Mouse (Mus musculus): ENCODE measurements around the gene Mypop. TPM values are rescaled to one million over a fixed set of nuclear protein-coding genes. Genes with fewer than 3 reads are reported as not detected.

Gene Mypop
- 1 to 10 TPM; 3.6 to 4.3 (median 4.3) TPM for total RNA-seq (2022)

DNA sequence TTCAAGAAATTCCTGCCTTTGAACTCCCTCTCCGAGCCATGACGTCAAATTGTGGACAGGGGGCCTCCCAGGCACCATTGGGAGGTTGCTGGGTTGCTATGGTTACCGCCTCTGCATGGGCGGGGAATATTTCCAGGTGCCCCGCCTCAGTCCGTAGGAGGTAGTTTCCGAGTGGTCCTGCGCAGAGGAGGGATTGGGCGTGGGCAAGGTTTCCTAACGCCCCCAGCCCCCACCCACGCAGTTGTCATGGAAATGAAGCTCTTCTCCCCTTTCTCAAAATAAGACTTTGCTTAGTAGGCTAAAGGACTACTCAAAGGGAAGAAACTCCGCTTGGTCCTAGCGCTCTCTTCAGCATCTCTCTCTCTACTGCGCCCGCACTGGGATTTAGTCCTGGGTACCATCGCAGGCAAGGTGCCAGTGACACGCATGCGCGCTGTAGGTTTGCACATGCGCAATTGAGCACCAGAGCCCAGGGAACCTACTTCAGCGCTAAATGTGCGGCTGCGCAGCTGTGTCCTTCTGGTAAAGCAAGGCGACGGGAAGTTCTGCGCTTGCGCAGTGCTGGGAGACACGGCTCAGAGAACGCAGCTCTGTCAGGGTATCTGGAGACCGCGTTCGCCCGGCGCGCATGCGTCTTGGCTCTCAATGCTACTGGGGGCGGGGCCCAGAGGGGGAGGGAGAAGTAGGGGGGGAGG is at the start of gene Mypop:
Gene Mypop, plus strand, starts transcription at position 645 of the 695 bp plus-strand sequence.
- DNase-seq (ENCODE audit: low spot score), result peak; percentile 100

DNA sequence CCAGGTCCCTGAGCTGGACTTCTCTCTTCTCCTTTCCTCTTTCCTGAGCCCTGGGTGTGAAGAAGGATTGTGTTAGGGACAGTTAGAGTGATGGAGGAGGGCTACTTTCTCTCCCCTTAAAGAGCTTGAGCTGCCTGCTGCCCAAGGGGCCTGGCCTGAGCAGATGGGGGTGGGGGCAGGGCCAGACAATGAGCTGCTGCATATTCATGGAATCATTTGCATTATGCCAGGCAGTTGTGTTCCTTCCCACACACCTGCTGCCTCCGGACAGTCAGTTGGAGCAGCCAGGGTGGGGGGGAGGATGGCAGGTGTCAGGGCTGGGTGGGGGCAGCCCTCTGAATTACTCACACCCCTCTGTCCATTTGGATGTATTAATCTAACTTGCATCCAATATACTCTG is 48.7 kb upstream of the Mypop start:
- no peak for DNase-seq (ENCODE audit: low spot score)

DNA sequence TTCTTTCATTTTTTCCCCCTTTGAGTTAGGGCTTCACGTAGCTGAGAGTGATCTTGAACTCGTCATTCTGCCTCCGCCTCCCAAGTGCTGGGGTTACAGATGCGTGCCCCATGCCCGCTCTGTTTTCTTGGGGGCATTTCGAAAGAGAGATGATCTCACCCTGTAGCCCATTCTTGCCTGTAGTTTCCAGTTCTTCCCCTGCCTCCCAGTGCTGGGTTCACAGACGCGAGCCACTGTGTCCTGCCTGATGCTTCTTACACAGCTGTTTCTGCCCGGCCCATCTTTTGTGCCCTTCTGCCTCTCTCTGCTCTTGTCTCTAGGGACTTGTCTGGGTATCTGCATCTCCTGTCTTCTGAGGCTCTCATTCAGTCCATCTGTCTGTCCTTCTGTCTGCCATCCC is 48.2 kb upstream of the Mypop start:
- no peak for DNase-seq (ENCODE audit: low spot score)

DNA sequence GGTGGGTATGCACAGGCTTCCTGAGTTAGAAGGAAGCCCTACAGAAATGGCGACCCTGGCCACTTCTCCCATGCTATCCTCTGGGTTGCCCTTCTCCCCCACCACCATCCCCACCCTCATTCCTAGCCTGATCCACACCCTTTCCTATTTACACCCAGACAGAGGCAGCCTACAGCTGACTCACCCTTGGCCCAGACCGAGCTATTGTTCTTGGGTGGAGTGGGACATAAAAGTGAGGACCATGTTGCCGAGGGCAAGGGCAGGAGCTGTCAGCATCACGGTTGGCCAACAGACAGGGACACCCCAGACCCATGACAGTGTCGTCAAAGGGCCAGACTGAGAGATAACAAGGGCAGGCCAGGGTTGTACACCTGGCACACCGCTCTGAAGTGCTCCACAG is 42.9 kb upstream of the Mypop start:
- DNase-seq (ENCODE audit: low spot score), result peak; percentile 82

DNA sequence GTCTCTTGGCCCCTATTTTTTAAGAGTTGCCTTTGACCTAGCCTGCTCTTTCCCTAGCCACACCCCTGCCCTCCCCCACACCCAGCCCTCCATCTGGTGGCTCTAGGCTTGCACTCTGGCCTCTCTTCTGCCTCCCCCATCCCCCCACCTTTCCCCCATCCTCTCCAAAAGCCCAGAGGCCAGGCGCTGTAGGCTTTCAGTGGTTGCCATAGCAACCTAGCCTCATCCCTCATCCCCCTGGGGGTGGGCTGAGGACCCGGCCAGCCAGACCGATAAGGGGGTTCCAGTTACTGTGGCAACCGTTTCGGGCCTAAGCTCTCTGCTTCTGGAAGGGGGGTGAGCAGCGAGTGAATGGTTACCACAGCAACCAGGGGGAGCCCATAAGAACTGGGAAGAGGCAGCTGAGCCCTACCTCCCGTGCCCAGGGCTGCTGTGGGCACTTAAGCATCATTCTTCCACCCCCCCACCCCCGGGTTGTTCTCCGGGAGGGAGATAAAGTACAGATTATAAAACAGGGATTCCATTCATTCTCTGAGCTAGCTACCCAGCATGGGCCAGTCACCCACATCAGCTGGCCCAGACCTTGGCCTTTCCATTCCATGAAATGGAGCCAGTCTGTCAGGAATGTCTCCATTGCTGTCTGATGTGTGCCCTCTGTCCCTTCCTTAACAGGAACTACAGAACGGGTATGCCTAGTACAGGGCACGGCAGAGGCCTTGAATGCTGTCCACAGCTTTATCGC is 41.1 kb upstream of the Mypop start:
- DNase-seq (ENCODE audit: low spot score), result no peak

DNA sequence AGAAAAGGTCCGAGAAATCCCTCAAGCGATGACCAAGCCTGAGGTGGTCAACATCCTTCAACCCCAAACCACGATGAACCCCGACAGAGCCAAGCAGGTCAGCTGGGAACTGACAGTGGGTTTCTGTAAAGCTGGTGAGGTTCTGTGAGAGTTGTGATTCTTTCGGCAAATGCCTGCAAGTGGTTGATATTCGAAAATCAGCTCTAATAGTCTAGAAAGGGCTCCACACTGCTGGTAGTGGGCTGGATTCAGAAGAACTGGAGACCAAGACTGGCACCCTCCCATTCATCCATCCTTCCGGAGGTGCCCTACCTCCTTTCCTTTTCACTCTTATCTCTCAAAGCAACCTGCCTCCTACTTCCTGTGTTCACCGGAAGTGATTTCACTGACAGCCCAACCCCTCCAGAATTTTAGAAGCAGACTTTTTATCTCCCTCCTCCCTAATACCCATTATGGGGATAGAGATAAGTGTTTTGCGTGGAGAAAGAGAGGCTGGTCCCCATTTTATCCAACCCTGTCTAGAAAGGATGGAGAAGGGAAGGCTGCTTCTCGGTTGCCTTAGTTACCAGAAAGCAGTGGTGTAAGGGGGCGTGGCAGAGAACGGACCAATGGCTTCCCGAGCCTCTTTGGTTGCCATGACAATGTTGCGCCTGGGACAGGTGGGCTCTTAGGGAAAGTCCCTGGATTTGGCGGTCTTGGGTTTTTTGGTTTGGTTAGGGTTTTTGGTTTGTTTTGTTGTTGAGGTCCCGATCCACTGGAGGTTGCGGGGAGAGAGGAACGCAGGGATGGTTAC is 40.3 kb upstream of the Mypop start:
- no peak for DNase-seq (ENCODE audit: low spot score)

DNA sequence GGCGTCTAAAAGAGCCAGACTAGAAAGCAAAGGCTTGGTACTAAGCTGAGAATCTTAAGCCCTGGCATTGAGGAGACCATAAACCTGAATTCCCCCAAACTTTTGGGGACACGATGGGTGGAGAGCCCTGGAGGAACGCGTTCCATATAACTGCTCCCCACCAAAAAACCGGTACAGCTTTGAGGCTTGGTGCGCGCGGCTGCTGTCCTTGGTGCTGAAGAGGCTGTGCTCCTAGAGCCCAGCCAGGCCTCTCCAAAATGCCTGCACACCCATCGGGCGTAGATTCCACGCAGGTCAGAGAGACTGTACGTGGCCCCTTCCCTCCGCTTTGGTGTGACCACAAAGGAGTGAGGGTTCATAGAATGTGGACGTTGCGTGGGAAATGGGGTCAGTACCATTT is 39.6 kb upstream of the Mypop start:
- DNase-seq (ENCODE audit: low spot score), result no peak

DNA sequence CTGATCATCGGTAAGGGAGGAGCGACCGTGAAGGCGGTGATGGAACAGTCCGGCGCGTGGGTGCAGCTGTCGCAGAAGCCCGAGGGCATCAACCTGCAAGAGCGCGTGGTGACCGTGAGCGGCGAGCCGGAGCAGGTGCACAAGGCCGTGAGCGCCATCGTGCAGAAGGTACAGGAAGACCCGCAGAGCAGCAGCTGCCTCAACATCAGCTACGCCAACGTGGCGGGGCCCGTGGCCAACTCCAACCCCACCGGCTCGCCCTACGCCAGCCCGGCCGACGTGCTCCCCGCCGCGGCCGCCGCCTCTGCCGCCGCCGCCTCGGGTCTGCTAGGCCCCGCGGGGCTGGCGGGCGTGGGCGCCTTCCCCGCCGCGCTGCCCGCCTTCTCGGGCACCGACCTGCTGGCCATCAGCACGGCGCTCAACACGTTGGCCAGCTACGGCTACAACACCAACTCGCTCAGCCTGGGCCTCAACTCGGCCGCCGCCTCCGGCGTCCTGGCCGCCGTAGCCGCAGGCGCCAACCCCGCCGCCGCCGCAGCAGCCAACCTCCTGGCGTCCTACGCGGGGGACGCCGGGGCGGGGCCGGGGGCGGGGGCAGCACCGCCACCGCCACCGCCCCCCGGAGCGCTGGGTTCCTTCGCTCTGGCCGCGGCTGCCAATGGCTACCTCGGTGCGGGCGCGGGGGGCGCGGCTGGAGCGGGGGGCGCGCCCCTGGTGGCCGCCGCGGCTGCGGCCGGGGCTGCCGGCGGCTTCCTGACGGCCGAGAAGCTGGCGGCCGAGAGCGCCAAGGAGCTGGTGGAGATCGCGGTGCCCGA is 33.3 kb upstream of the Mypop start:
- peak; percentile 22 for DNase-seq (ENCODE audit: low spot score)

DNA sequence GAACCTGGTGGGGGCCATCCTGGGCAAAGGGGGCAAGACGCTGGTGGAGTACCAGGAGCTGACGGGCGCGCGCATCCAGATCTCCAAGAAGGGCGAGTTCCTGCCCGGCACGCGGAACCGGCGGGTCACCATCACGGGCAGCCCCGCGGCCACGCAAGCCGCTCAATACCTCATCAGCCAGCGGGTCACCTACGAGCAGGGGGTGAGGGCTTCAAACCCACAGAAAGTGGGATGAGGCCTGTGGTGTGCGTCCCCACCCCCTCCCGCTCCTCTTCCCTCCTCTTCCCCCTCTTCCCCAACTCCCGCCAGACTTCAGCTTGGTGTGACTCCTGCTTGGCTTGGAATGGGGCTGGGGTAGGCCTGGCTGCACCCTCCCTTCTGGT is 32.7 kb upstream of the Mypop start:
- DNase-seq (ENCODE audit: low spot score), result no peak

DNA sequence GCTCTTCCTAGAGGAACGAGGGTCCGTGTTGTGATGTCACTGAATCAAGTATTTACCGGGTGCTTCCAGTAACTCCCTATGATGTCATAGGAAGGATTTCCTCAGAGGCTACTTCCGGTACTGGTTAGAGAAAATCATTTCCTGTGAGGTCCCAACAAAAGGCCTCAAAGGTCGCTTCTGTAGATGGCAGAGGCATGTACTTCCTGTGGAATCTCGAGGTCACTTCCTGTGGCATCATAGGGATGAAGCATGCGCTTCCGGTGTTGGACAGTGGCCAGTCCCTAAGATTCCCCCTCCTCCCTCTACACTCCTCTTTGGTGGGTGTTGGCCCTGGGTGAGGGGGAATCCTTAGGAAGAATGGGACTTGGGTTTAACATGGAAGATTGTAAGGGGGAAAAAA is 31.6 kb upstream of the Mypop start:
- peak; percentile 72 for DNase-seq (ENCODE audit: low spot score)

DNA sequence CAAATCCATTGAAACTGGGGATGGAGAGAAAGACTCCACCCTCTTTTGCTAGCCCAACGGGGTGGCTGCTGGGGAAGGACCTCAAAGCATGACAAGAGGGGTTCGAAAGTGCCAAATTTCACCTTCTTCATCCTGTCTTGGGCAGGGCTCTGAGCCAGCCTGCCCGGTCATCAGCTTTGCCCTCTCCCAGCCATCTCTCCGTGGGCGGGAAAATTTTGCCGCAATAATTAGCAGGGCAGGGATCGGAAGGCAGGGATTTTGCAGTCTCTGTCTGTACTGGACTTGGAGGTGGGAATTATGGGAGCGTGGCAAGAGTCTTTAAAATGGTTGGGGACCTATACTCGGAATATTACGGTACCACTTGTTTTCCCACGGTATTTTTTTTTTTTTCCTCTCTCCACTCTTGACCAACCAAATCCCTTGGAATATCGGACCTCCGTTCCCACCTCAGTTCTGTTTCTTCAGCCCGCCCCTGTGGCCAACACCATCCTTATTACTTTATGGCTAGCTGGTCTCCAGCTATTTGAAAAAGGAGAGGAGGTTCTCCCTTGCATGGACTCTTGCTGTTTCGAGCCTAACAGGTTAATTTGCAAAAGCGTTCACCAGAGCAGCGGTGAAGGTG is 28.8 kb upstream of the Mypop start:
- DNase-seq (ENCODE audit: low spot score), result no peak

DNA sequence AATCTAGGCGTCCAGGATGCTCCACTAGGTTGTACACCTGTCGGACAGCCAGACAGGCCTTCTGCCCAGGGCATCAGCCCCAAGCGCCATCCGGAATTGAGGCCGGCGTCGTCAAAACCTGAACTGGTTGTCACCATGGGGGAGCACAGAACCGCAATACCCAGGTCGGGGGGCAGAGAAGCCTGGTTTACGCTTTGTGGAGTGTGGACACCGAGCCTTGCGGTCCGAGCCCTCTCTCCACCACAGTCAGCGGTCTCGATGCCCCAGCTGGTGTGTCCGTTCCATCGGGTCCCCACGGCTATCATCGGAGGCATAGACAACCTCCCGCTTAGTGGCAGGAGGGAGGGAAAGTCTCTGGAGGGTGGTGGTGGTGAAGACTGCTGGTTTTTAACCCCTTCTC is 28.2 kb upstream of the Mypop start:
- DNase-seq (ENCODE audit: low spot score), result no peak

DNA sequence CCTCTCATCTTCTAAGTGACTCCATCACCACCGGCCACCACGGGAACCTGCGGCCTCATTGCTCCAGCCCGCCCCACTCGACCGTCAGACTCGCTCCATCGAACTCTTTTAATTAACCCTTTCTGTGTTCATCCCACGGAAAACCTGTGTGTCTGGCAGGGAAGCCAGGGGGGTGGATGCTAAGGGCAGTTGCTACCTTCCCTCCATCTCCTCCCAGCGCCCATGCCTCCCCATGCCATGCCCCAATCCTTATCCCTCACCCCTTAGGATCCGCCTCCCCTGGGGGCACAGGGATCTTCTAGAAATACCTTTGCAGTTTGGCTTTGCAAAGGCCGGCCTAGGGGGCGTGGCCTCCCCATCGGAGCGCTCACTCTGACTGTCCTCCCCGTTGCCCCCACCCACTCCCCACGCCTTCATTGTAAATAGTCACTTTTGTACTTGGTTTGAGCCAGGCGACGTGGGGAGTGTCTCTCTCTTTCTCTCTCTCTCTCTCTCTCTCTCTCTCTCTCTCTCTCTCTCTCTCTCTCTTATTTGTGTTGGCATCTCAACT is 27.7 kb upstream of the Mypop start:
- no peak for DNase-seq (ENCODE audit: low spot score)

DNA sequence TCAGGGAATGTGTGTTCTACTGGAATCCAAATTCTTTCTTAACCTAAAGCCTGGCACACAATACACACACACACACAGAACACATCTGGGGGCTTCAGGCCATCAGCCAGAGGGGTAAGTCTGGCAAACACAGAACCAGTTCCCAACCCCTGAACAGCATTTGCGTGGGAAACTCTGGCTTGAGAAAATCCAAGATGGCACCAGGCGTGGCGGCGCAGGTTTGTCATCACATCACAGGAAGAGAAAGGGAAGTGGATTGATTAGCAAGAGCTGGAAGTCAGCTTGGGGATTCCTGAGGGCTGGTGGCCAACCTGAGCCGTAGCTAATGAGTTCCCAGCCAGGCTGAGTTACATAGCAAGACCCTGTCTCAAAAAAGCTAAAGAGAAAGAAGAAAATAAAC is 25.7 kb upstream of the Mypop start:
- DNase-seq (ENCODE audit: low spot score), result no peak

DNA sequence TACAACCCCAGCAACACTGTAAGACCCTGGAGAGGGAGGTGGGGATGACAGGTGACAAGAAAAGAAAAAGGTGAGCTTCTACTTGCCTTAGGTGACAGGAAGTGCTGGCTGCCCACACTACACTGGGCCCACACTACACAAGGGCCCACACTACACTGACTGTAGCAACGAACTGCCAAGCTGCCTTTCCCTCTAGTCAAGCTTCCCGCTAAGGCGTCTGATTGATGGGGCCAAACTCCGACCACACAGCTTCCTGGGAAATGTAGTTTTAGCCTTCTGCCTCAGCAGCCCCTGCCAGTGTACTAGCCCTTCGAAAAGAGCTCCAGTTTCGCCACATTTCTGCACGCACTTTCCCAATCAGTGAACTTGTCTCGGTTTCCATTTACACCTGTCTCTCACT is 23.4 kb upstream of the Mypop start:
- DNase-seq (ENCODE audit: low spot score), result no peak

DNA sequence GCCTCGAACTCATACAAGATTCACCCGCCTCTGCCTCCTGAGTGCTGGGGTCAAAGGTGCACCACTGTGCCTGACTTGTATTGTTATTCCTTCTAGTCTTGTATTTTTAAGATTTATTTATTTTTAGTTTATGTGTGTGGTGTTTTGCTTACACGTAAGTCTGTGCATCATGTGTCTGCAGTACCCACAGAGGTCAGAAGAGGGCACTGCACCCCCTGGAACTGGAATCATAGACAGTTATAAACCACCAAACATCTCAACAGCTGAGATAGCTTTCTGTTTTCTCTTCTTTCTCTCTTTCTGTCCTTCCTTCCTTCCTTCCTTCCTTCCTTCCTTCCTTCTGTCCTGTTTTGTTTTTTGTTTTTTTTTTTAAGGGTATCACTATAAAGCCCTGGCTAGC is 20.1 kb upstream of the Mypop start:
- DNase-seq (ENCODE audit: low spot score), result no peak

DNA sequence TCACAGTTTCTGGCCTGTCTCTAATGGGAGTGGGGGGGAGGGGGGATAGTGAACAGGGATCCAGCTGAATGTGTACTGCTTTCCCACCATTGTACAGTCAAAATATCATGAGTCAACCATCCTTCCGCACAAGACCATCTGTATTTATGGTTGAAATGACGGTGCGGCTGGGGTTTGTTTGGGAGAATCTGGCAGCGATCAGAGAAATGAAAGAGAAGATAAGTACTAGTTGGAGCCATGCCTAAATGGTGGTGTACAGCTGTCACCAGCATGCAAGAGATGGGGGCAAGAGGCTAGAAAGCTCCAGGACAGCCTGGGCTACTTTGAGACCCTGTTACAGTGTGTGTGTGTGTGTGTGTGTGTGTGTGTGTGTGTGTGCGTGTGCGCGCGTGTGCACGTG is 12.7 kb upstream of the Mypop start:
- DNase-seq (ENCODE audit: low spot score), result no peak

DNA sequence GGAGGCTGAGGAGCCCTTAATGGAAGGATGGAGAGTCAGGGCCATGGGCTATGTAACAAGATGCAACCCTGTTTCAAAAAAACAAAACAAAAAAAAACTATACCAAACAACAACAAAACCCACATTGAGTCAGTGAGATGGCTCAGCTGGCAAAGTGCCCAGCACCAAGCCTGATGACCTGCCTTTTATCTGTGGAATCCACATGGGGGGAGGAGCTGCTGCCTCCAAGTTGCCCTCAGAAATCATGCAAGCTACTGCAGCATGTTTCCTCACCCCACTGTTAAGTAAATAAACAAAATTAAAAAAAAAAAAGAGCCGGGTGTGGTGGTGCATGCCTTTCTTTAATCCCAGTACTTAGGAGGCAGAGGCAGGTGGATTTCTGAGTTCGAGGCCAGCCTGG is 4.5 kb upstream of the Mypop start:
- no peak for DNase-seq (ENCODE audit: low spot score)

DNA sequence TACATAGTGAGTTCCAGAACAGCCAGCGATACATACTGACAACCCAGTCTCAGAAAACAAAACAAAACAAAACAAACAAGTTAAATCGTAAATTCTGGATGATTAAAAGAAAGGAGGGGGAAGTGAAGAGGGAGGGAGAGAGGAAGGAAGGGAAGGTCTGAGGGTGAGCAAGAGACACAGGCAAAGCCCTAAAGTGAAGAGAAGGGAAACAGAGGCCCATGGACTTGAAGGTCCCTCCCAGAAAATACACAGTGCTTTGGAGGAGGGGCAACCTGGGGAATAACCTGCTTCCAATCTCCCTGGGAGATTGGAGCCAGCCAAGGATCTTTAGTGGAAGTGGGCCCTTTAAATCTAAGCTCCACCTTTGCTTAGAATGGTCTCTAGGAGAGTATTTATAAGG is 3.9 kb upstream of the Mypop start, which contains the start of gene Nanos2:
Gene Nanos2, plus strand, starts transcription at position 301 of the 400 bp plus-strand sequence.
- DNase-seq (ENCODE audit: low spot score), result no peak

DNA sequence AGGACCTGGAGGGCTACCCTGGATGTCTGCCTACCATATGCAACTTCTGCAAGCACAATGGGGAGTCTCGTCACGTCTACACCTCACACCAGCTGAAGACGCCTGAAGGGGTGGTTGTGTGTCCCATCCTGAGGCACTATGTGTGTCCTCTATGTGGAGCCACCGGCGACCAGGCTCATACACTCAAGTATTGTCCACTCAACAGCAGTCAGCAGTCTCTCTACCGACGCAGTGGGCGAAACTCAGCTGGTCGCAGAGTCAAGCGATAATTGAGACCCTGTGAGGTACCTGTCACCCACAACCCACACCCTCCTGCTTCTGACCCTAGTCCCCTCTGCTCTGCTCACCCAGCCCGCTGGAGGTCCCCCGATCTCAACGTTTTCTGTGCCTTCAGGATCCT is 3.3 kb upstream of the Mypop start:
- no peak for DNase-seq (ENCODE audit: low spot score)

DNA sequence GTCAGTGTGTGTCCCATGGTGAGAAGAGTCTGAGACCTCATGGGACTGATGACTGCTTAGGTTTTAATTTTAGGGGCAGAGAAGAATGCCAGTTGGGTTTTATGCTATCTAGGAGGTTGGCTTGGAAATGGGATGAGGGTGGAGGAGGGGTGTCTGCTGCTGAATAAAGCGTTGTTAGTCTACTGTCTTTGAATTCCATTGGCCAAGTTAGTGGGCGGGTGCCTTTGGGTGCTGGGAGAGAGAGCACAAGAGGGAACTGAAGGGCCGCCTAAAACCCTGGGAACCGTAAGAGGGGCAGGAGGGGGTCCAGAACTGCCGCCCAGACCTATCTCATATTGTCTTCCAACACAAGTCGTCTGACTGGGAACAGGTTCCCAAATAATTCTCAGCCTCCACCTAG is 2.3 kb upstream of the Mypop start:
- no peak for DNase-seq (ENCODE audit: low spot score)
